Mouse (Mus musculus): ENCODE data around the gene Plin3.

GRCm38 (mm10) chr17:56329267-56329666 lies 36.6 kb upstream of the Plin3 start:
- TF ChIP-seq MAFK (IDR thresholded peaks at IDR 0.05; ENCODE audit: insufficient read depth, low read depth, low read length) (no peak), CHD2 (IDR thresholded peaks at IDR 0.05; ENCODE audit: low read depth, low read length) (no peak), ZNF384 (IDR thresholded peaks at IDR 0.05; ENCODE audit: low read depth, low read length) (no peak)
